Mouse (Mus musculus): Measurements from ENCODE around the gene Hddc3. TPM values are rescaled to one million over a fixed set of nuclear protein-coding genes. Genes with fewer than 3 reads are reported as not detected.

Hddc3 gene
- total and polyA plus RNA-seq, 3 experiments = 30.0 to 47.7 (median 39.9) TPM

DNA sequence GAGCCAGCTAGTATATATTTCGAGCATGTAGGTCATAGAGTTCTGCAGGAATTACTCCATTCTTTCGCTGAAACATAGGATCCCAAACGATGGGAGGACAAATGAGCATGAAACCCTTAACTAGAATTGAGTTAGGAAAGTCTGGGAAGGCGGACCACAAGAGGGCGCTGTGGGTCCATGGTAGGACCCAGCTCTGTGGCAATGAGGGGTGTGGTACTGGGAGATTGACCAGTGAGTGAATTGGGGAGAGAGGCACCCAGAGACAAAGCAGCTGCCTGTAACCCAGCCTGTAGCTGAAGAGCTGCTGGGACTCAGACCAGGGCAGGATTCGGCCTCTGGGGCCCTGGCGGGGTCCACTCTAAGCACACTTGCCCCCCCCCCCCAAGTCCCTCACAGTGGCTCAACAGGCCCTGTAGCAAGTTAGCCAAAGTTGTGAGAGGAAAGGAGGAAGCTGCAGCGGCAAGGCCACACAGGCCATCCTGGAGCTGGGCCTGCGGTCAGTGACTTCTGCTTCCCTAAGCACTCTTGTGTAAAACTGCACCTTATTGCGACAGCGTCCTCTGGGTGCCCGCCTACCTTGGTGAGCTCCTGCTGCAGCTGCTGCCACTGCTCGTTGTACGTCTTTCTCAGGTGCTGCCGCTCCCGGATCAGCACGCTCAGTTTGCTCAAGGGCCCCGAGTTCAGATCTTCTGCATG lies 43.5 kb downstream of the Hddc3 start:
- intact Hi-C loops (cut with DNase I) = loop anchor here (1.0 to 5.0 kb wide), 3 partner anchors 151 to 302 kb away; partner anchors contain the start of genes Blm and Crtc3
- Histone ChIP-seq H3K9ac (ENCODE audit: low read depth, low read length) (peak overlapping the region; percentile 28), H3K4me3 (peak overlapping the region; percentile 67), H3K27ac (peak overlapping the region; percentile 92), H3K36me3 (ENCODE audit: control insufficient read depth, insufficient read depth, low read length) (no peaks in the 10 kb centered on the region), H3K79me2 (replicated peaks; ENCODE audit: control insufficient read depth, insufficient read depth, low read length) (no peaks in the 10 kb centered on the region), H3K4me1 (ENCODE audit: control insufficient read depth, insufficient read depth, low read length) (peaks cover 2% of the 10 kb centered on the region), H3K27me3 (ENCODE audit: control insufficient read depth, insufficient read depth, low read length) (no peaks in the 10 kb centered on the region)
- DNase-seq = peak; percentile 90 to 95
- TF ChIP-seq CTCF (IDR thresholded peaks at IDR 0.05) = peak; percentile 93
- TF ChIP-seq EP300 (IDR thresholded peaks at IDR 0.05; ENCODE audit: insufficient read depth, low read depth, low read length) = peak; percentile 97
- TF ChIP-seq POLR2A (IDR thresholded peaks at IDR 0.05; ENCODE audit: insufficient read depth, low read depth, low read length) = no peak; the same call in 1 of the 2 replicates
- WGBS = 25% methylated on average over 18 of the region's 18 CpGs

DNA sequence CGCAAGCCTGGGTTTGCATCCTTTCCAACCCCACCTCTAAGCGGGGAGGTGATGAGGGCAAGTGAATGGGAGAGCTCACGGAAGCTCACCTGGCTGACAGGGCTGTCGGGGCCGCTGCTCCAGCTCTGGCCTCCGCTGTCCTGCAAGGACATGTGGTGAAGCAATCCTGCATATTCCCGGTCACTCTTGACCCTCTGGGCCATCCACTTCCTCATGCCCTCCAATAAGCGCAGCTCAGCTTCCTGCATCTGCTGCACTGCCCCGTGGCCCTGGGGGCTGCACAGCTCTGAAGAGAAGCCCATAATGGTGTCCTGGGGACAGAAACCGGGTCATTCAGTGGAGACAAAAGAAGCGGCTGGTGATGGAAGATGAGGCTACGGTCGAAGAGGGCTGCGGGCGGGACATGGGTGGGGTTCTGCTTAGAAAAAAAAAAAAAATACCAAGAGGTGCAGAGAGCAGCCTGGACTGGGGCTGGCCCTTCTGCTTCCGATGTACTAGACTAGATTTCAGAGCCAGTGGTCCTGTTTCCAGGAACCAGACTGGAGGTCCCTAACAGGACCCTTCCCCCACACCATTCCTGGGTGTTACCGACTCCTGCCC lies 44.2 kb downstream of the Hddc3 start:
- H3K27me3 ChIP-seq (ENCODE audit: control insufficient read depth, insufficient read depth, low read length) = no peaks in the 10 kb centered on the region
- H3K36me3 ChIP-seq (ENCODE audit: control insufficient read depth, insufficient read depth, low read length) = no peaks in the 10 kb centered on the region
- no peak for TF ChIP-seq EP300 (IDR thresholded peaks at IDR 0.05; ENCODE audit: insufficient read depth, low read depth, low read length)
- TF ChIP-seq CTCF (IDR thresholded peaks at IDR 0.05) = no peak
- no peak; the same call in 1 of the 2 replicates for TF ChIP-seq POLR2A (IDR thresholded peaks at IDR 0.05; ENCODE audit: insufficient read depth, low read depth, low read length)
- WGBS = 26% methylated on average over 17 of the region's 17 CpGs
- DNase-seq = peak; percentile 55 to 67
- H3K4me3 ChIP-seq = peak overlapping the region; percentile 67
- H3K9ac ChIP-seq (ENCODE audit: low read depth, low read length) = peak overlapping the region; percentile 75
- H3K4me1 ChIP-seq (ENCODE audit: control insufficient read depth, insufficient read depth, low read length) = peaks cover 2% of the 10 kb centered on the region
- H3K27ac ChIP-seq = peak overlapping the region; percentile 92
- intact Hi-C loops (cut with DNase I) = loop anchor here (2.0 to 5.0 kb wide), 2 partner anchors 150 to 302 kb away; partner anchors contain the start of genes Blm and Crtc3
- H3K79me2 ChIP-seq (replicated peaks; ENCODE audit: control insufficient read depth, insufficient read depth, low read length) = no peaks in the 10 kb centered on the region

GRCm38 (mm10) chr7:80387633-80388543 lies 45.0 kb downstream of the Hddc3 start, which contains the start of gene Fes:
Fes (minus strand) TSS chr7:80387946.
- WGBS = 16% methylated on average over 33 of the region's 33 CpGs
- Histone ChIP-seq H3K36me3 (ENCODE audit: control insufficient read depth, insufficient read depth, low read length) (no peaks in the 10 kb centered on the region), H3K27ac (peak within 1 kb of the TSS; percentile 92), H3K27me3 (ENCODE audit: control insufficient read depth, insufficient read depth, low read length) (no peaks in the 10 kb centered on the region), H3K79me2 (replicated peaks; ENCODE audit: control insufficient read depth, insufficient read depth, low read length) (no peaks in the 10 kb centered on the region), H3K4me3 (peak within 1 kb of the TSS; percentile 67), H3K4me1 (ENCODE audit: control insufficient read depth, insufficient read depth, low read length) (peaks cover 2% of the 10 kb centered on the region), H3K9ac (ENCODE audit: low read depth, low read length) (peak within 1 kb of the TSS; percentile 75)
- TF ChIP-seq CTCF (IDR thresholded peaks at IDR 0.05) (no peak), EP300 (IDR thresholded peaks at IDR 0.05; ENCODE audit: insufficient read depth, low read depth, low read length) (no peak), POLR2A (IDR thresholded peaks at IDR 0.05; ENCODE audit: insufficient read depth, low read depth, low read length) (peak; percentile 76)
- peak; percentile 82 to 88 for DNase-seq
- intact Hi-C loops (cut with DNase I) = loop anchor here (1.0 to 5.0 kb wide), 3 partner anchors 15 to 301 kb away; partner anchors contain the start of genes Blm and Crtc3

DNA sequence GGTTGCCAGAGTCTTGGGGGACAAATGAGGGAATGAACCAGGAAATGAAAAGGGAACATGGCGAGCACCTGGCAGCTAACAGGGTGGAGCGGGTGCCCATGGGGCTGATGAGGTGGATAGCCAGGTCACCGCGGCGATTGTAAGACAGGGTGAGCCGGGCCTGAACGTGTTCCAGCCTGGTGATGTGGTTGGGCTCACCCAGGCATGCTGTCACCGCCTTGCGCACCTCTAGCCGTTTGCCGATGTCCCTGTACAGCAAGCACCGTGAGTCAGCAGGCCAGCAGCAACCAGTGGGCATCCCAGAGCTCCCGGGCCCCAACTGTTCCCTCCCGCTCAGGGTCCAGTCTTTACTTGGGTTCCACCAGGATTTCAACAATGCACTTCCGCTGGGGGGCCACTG lies 49.2 kb downstream of the Hddc3 start:
- WGBS = 89% methylated on average over 15 of the region's 15 CpGs

DNA sequence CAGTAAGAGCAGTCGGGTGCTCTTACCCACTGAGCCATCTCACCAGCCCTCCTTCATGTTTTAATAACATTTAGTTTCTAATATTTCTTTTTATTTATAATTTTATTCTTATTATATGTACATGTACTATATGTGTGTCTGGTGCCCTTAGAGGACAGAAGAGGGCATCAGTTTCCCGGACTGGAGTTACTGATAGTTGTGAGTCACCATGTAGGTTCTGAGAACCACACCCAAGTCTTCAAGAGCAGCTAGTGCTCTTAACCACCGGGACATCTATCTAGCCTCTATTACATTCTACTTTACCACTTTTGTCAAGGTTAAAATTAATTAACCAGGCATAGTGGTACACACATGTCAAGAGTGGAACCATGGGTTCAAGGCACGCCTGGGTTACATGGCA lies 51.7 kb downstream of the Hddc3 start:
- H3K27me3 ChIP-seq (ENCODE audit: control insufficient read depth, insufficient read depth, low read length) = no peaks in the 10 kb centered on the region
- no peak for TF ChIP-seq POLR2A (IDR thresholded peaks at IDR 0.05; ENCODE audit: insufficient read depth, low read depth, low read length)
- no peak for TF ChIP-seq EP300 (IDR thresholded peaks at IDR 0.05; ENCODE audit: insufficient read depth, low read depth, low read length)
- TF ChIP-seq CTCF (IDR thresholded peaks at IDR 0.05) = no peak
- no peak for DNase-seq
- no peaks in the 10 kb centered on the region for H3K36me3 ChIP-seq (ENCODE audit: control insufficient read depth, insufficient read depth, low read length)
- no peak overlapping the region for H3K27ac ChIP-seq
- no peak overlapping the region for H3K4me3 ChIP-seq
- no peak overlapping the region for H3K9ac ChIP-seq (ENCODE audit: low read depth, low read length)
- intact Hi-C loops (cut with DNase I) = no loop called here
- peaks cover 4% of the 10 kb centered on the region; the same call in 1 of the 2 replicates for H3K4me1 ChIP-seq (ENCODE audit: control insufficient read depth, insufficient read depth, low read length)
- H3K79me2 ChIP-seq (replicated peaks; ENCODE audit: control insufficient read depth, insufficient read depth, low read length) = peaks cover 4% of the 10 kb centered on the region
- 77% methylated on average over 4 of the region's 4 CpGs for WGBS

More for the DNA sequence above, 49.2 kb downstream of the Hddc3 start:
- Histone ChIP-seq H3K27ac (no peak overlapping the region), H3K4me3 (no peak overlapping the region), H3K79me2 (replicated peaks; ENCODE audit: control insufficient read depth, insufficient read depth, low read length) (no peaks in the 10 kb centered on the region), H3K9ac (ENCODE audit: low read depth, low read length) (no peak overlapping the region), H3K36me3 (ENCODE audit: control insufficient read depth, insufficient read depth, low read length) (no peaks in the 10 kb centered on the region), H3K27me3 (ENCODE audit: control insufficient read depth, insufficient read depth, low read length) (no peaks in the 10 kb centered on the region), H3K4me1 (ENCODE audit: control insufficient read depth, insufficient read depth, low read length) (no peaks in the 10 kb centered on the region; the same call in 1 of the 2 replicates)
- no peak for DNase-seq
- TF ChIP-seq POLR2A (IDR thresholded peaks at IDR 0.05; ENCODE audit: insufficient read depth, low read depth, low read length) (no peak), EP300 (IDR thresholded peaks at IDR 0.05; ENCODE audit: insufficient read depth, low read depth, low read length) (no peak), CTCF (IDR thresholded peaks at IDR 0.05) (no peak)
- intact Hi-C loops (cut with DNase I) = no loop called here

Measured in heart, adult 2 months (tissue).